Mouse (Mus musculus): ENCODE measurements at regions not wholly inside any gene's neighbourhood (a gene's known extent, or its start where the extent isn't known, plus 50 kb on each side); places are given as distances from the start of the nearest gene placed in this dataset.
A peak's percentile ranks its signal among the peaks of the same experiment; 100 is the strongest.
"Not testable (repeated sequence)": the region's sequence is repeated elsewhere in the genome, so short reads cannot be mapped to it uniquely, and the experiment has no call there.

- no peak overlapping the region for H3K9ac ChIP-seq
- H3K4me3 ChIP-seq, result no peak overlapping the region
- ATAC-seq (ENCODE audit: low FRiP score, low read depth), result peak; percentile 59; the same call in 1 of the 2 replicates
- no peaks in the 10 kb centered on the region for H3K36me3 ChIP-seq
- 0 out of 2 replicates have a peak, but pooled peaks cover 9% of the 10 kb centered on the region for H3K4me1 ChIP-seq (replicated peaks)
- no peaks in the 10 kb centered on the region for H3K9me3 ChIP-seq
- H3K27me3 ChIP-seq, result no peaks in the 10 kb centered on the region
- H3K4me2 ChIP-seq, result peak overlapping the region; percentile 25
- H3K27ac ChIP-seq (replicated peaks), result peak overlapping the region; percentile 30
- whole genome bisulfite sequencing, result 52% methylated on average over 16 of the region's 16 CpGs
Observed at GRCm38 (mm10) chr1:43310711-43311695, 114.2 kb upstream of the Fhl2 start.

- not testable (repeated sequence) for H3K36me3 ChIP-seq; H3K4me2 ChIP-seq; H3K9me3 ChIP-seq; ATAC-seq (ENCODE audit: low FRiP score, low read depth); H3K27ac ChIP-seq (replicated peaks); H3K4me3 ChIP-seq; H3K27me3 ChIP-seq; H3K4me1 ChIP-seq (replicated peaks); H3K9ac ChIP-seq
- WGBS, result 83% methylated on average over 12 of the region's 12 CpGs
Observed at GRCm38 (mm10) chr1:43316331-43316730, 119.5 kb upstream of the Fhl2 start.

GRCm38 (mm10) chr1:43317076-43317871 lies 120.5 kb upstream of the Fhl2 start:
- H3K4me2 ChIP-seq, result no peak overlapping the region
- 48% methylated on average over 3 of the region's 3 CpGs for WGBS
- 0 out of 2 replicates have a peak, but pooled peaks cover 5% of the 10 kb centered on the region for H3K4me1 ChIP-seq (replicated peaks)
- H3K9me3 ChIP-seq, result no peaks in the 10 kb centered on the region
- no peaks in the 10 kb centered on the region for H3K36me3 ChIP-seq
- H3K27me3 ChIP-seq, result no peaks in the 10 kb centered on the region
- no peak overlapping the region for H3K9ac ChIP-seq
- ATAC-seq (ENCODE audit: low FRiP score, low read depth), result peak; percentile 93
- H3K27ac ChIP-seq (replicated peaks), result peak overlapping the region; percentile 9; the same call in 1 of the 2 replicates
- H3K4me3 ChIP-seq, result no peak overlapping the region

- 96% methylated on average over 10 of the region's 10 CpGs for WGBS
- H3K36me3 ChIP-seq; H3K4me3 ChIP-seq; H3K4me1 ChIP-seq (replicated peaks); H3K9me3 ChIP-seq; H3K27me3 ChIP-seq; ATAC-seq (ENCODE audit: low FRiP score, low read depth); H3K4me2 ChIP-seq; H3K9ac ChIP-seq; H3K27ac ChIP-seq (replicated peaks): not testable (repeated sequence)
Observed at GRCm38 (mm10) chr1:43333488-43333887, 110.9 kb upstream of the Nck2 start.

- Histone ChIP-seq H3K27ac (replicated peaks) (no peak overlapping the region), H3K4me1 (replicated peaks) (no peaks in the 10 kb centered on the region), H3K9me3 (0 out of 2 replicates have a peak, but pooled peaks cover 5% of the 10 kb centered on the region), H3K9ac (no peak overlapping the region), H3K4me3 (no peak overlapping the region), H3K36me3 (no peaks in the 10 kb centered on the region), H3K4me2 (no peak overlapping the region), H3K27me3 (no peaks in the 10 kb centered on the region)
- no peak for ATAC-seq (ENCODE audit: low FRiP score, low read depth)
- 81% methylated on average over 3 of the region's 3 CpGs for WGBS
Observed at GRCm38 (mm10) chr1:43337168-43337784, 107.1 kb upstream of the Nck2 start.

- WGBS, result 72% methylated on average over 6 of the region's 6 CpGs
- H3K27me3 ChIP-seq, result no peaks in the 10 kb centered on the region
- H3K9me3 ChIP-seq, result 0 out of 2 replicates have a peak, but pooled peaks cover 5% of the 10 kb centered on the region
- no peaks in the 10 kb centered on the region for H3K36me3 ChIP-seq
- H3K9ac ChIP-seq, result no peak overlapping the region
- no peak overlapping the region for H3K27ac ChIP-seq (replicated peaks)
- no peaks in the 10 kb centered on the region for H3K4me1 ChIP-seq (replicated peaks)
- no peak for ATAC-seq (ENCODE audit: low FRiP score, low read depth)
- no peak overlapping the region for H3K4me3 ChIP-seq
- H3K4me2 ChIP-seq, result no peak overlapping the region
Observed at GRCm38 (mm10) chr1:43338096-43338915, 106.1 kb upstream of the Nck2 start.

- no peaks in the 10 kb centered on the region for H3K4me1 ChIP-seq (replicated peaks)
- no peaks in the 10 kb centered on the region for H3K27me3 ChIP-seq
- H3K9ac ChIP-seq, result no peak overlapping the region
- H3K4me3 ChIP-seq, result no peak overlapping the region
- no peak for ATAC-seq (ENCODE audit: low FRiP score, low read depth)
- H3K27ac ChIP-seq (replicated peaks), result no peak overlapping the region
- WGBS, result 90% methylated on average over 2 of the region's 2 CpGs
- no peaks in the 10 kb centered on the region for H3K36me3 ChIP-seq
- no peak overlapping the region for H3K4me2 ChIP-seq
- no peaks in the 10 kb centered on the region for H3K9me3 ChIP-seq
Observed at GRCm38 (mm10) chr1:43342848-43343247, 101.5 kb upstream of the Nck2 start.

GRCm38 (mm10) chr1:43343410-43343809 lies 101.0 kb upstream of the Nck2 start:
- Histone ChIP-seq H3K27me3 (no peaks in the 10 kb centered on the region), H3K27ac (replicated peaks) (no peak overlapping the region), H3K9ac (no peak overlapping the region), H3K4me2 (no peak overlapping the region), H3K4me1 (replicated peaks) (no peaks in the 10 kb centered on the region), H3K4me3 (no peak overlapping the region), H3K36me3 (no peaks in the 10 kb centered on the region), H3K9me3 (no peaks in the 10 kb centered on the region)
- WGBS, result 83% methylated on average over 2 of the region's 2 CpGs
- no peak for ATAC-seq (ENCODE audit: low FRiP score, low read depth)

- 66% methylated on average over 5 of the region's 5 CpGs for WGBS
- Histone ChIP-seq H3K9me3 (no peaks in the 10 kb centered on the region), H3K4me3 (no peak overlapping the region), H3K4me1 (replicated peaks) (no peaks in the 10 kb centered on the region), H3K9ac (no peak overlapping the region), H3K27me3 (no peaks in the 10 kb centered on the region), H3K36me3 (no peaks in the 10 kb centered on the region), H3K27ac (replicated peaks) (no peak overlapping the region), H3K4me2 (no peak overlapping the region)
- no peak for ATAC-seq (ENCODE audit: low FRiP score, low read depth)
Observed at GRCm38 (mm10) chr1:43344001-43344400, 100.4 kb upstream of the Nck2 start.

- Histone ChIP-seq H3K27ac (replicated peaks) (no peak overlapping the region), H3K9me3 (no peaks in the 10 kb centered on the region), H3K4me3 (no peak overlapping the region), H3K4me1 (replicated peaks) (no peaks in the 10 kb centered on the region), H3K9ac (no peak overlapping the region), H3K27me3 (no peaks in the 10 kb centered on the region), H3K36me3 (no peaks in the 10 kb centered on the region), H3K4me2 (no peak overlapping the region)
- ATAC-seq (ENCODE audit: low FRiP score, low read depth), result peak; percentile 73; the same call in 1 of the 2 replicates
- 60% methylated on average over 4 of the region's 4 CpGs for WGBS
Observed at GRCm38 (mm10) chr1:43347152-43347551, 97.2 kb upstream of the Nck2 start.

- no peak for ATAC-seq (ENCODE audit: low FRiP score, low read depth)
- no peaks in the 10 kb centered on the region for H3K27me3 ChIP-seq
- H3K27ac ChIP-seq (replicated peaks), result no peak overlapping the region
- H3K9me3 ChIP-seq, result no peaks in the 10 kb centered on the region
- no peak overlapping the region for H3K4me3 ChIP-seq
- no peak overlapping the region for H3K4me2 ChIP-seq
- H3K36me3 ChIP-seq, result no peaks in the 10 kb centered on the region
- H3K4me1 ChIP-seq (replicated peaks), result no peaks in the 10 kb centered on the region
- 42% methylated on average over 3 of the region's 3 CpGs for WGBS
- no peak overlapping the region for H3K9ac ChIP-seq
Observed at GRCm38 (mm10) chr1:43349966-43350365, 94.4 kb upstream of the Nck2 start.

Measured in hindbrain, embryonic 15.5 days (tissue).